Comparison of ENCODE assay signal across 9 mouse cellular contexts in the genomic region with DNA sequence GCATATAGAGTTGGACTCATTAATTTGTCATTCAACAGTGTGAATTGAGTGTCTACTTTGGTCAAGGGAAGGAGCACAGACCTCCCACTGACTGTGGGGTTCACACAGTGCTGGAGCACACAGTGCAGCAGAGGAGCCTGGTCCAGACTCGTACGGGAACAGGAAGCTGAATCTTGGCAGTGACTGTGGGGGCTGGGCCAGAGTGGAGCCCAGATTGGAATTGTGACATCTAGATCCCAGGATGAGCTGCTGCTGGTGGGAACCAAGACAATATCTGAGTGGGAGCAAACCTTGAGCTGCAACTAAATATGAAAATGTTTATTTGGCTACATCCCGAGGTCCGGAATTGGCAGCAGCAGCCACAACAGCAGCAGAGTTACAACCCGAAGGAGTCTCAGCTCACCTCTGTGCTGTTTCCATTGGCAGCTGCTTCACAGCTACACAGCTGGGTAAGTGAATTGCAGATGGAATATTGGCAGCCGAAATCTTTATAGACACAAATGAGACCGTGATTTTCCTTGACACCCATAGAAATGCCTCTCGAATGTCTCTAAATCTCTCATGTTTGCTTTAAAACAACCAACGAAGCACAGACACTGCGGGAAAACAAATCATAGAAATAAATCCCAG.
DNase-seq lines count a peak whose midpoint lies in the region; ATAC-seq and TF ChIP-seq lines count a peak whose summit lies in the region.
"Had no signal": no experiment of that assay in that cellular context is flagged by ENCODE, and none has a peak within 500 bp of the region (broad histone marks: within the 10 kb centered on the region; RNA-seq: fewer than 3 reads in every experiment).

No protein-coding gene starts in this region.

- intact Hi-C loops in gastrocnemius, adult 2 months (cut with DNase I) = no loop called here

- H3K4me2 ChIP-seq in kidney, embryonic 16.5 days (replicated peaks; ENCODE audit: low read depth, low read length) = peak overlapping the region; percentile 8
- H3K4me2 ChIP-seq: embryonic facial prominence, embryonic 12.5 days had no signal

- H3K27ac ChIP-seq in kidney, embryonic 16.5 days (ENCODE audit: low read length) = peak overlapping the region; percentile 13; the same call in 1 of the 2 replicates
- H3K27ac ChIP-seq in gastrocnemius, adult 2 months = peak overlapping the region; percentile 40; the same call in 1 of the 2 replicates
- H3K27ac ChIP-seq: embryonic facial prominence, embryonic 12.5 days had no signal

- H3K27me3 ChIP-seq in kidney, embryonic 16.5 days (ENCODE audit: insufficient read depth, low read length) = no peaks in the 10 kb centered on the region
- H3K27me3 ChIP-seq: embryonic facial prominence, embryonic 12.5 days had no signal

- H3K4me1 ChIP-seq in kidney, embryonic 16.5 days (ENCODE audit: insufficient read depth, low read length) = no peaks in the 10 kb centered on the region
- H3K4me1 ChIP-seq: embryonic facial prominence, embryonic 12.5 days had no signal

- peak; percentile 39; the same call in 1 of the 2 replicates for ATAC-seq in kidney, embryonic 16.5 days (ENCODE audit: low FRiP score, low TSS enrichment)
- no peak for ATAC-seq in erythroid progenitor cell, adult 5-6 weeks (replicated peaks; ENCODE audit: low FRiP score, poor library complexity, severe bottlenecking)
- ATAC-seq in CD4-positive, CD25-positive, alpha-beta regulatory T cell, adult 4 months = no peak
- no peak for ATAC-seq in monocyte, adult 5-6 weeks (replicated peaks; ENCODE audit: insufficient number of reproducible peaks, low FRiP score, low TSS enrichment, poor library complexity, severe bottlenecking)

- whole genome bisulfite sequencing in kidney, embryonic 16.5 days = 46% methylated on average over 10 of the region's 10 CpGs

- no peaks in the 10 kb centered on the region for H3K9me3 ChIP-seq in kidney, embryonic 16.5 days (ENCODE audit: low read length)
- H3K9me3 ChIP-seq: embryonic facial prominence, embryonic 12.5 days had no signal

- no peaks in the 10 kb centered on the region for H3K36me3 ChIP-seq in kidney, embryonic 16.5 days (ENCODE audit: insufficient read depth, low read length)
- H3K36me3 ChIP-seq: embryonic facial prominence, embryonic 12.5 days had no signal

- no peak for DNase-seq in kidney, adult 18-20 months
- DNase-seq in brain, adult 2 months (ENCODE audit: low read depth, low spot score) = peak; percentile 23
- peak; percentile 36 for DNase-seq in gastrocnemius, adult 2 months
- DNase-seq in heart, postnatal 4 days = peak; percentile 23

- H3K9ac ChIP-seq in kidney, embryonic 16.5 days (replicated peaks; ENCODE audit: low read length) = no peak overlapping the region
- H3K9ac ChIP-seq: embryonic facial prominence, embryonic 12.5 days had no signal

- H3K4me3 ChIP-seq in kidney, embryonic 16.5 days (ENCODE audit: low read length) = no peak overlapping the region
- peak overlapping the region; percentile 47 for H3K4me3 ChIP-seq in gastrocnemius, adult 2 months
- H3K4me3 ChIP-seq: embryonic facial prominence, embryonic 12.5 days had no signal

- TF ChIP-seq CTCF in gastrocnemius, adult 2 months (IDR thresholded peaks at IDR 0.05) = no peak
